Mouse (Mus musculus): Measurements from ENCODE around the gene Fndc3c1. TPM values are rescaled to one million over a fixed set of nuclear protein-coding genes. Genes with fewer than 3 reads are reported as not detected.
"Not testable (repeated sequence)": the region's sequence is repeated elsewhere in the genome, so short reads cannot be mapped to it uniquely, and the experiment has no call there.

The Fndc3c1 gene
- 0.02 TPM in 1 of 2 replicates, not detected in the other for polyA plus RNA-seq (2012; rRNA removed)

DNA sequence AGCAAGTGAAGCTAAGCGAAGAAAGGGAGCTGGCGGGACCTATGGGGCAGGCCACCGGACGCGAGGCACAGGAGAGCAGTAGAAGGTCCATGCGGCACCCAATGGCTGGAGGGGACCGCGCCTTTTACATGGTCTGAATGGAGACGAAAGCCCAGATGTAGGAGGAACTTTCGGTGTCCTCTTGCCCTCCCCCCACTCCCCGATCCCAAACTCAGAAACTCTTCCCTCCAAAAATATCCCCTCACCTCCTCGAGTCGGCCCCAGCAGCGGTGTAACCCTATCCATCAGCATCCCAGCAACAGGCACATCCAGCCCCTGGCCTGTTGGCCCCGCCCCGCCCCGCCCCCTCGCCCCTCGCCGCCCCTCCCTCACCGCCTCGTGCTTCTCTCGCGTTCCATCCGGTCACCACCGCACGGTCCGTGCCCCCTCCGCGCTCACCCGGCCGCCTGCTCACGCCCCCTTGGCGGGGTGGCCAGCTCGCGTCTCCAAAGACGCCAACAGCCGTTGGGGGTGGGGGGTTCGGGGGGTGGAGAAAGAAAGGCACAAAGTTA is at the start of gene Fndc3c1:
Fndc3c1 (minus strand) TSS at position 301 of the 551 bp plus-strand sequence.
- no peak for DNase-seq (ENCODE audit: extremely low spot score in 1 of 2, low spot score in 1 of 2)

DNA sequence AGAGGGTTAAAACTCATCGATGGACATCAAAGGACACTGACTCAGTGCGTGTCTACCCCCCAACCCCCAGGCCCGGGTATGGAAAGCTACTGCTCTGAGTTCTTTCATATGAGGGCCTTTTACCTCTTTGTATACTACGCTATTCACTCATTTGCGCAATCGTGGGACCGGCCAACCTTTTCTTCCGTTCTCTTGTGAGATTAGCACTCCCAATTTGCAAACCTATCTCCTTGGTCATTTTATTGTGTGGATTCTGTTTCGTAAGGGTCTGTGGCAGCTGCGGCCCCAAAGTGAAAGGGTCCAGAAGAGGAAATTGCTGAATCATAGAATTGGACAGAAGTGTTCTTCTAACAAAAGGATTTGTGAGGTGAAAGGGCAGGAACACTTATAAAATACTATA is 1.2 kb upstream of the Fndc3c1 start:
- DNase-seq (ENCODE audit: extremely low spot score in 1 of 2, low spot score in 1 of 2) = no peak

DNA sequence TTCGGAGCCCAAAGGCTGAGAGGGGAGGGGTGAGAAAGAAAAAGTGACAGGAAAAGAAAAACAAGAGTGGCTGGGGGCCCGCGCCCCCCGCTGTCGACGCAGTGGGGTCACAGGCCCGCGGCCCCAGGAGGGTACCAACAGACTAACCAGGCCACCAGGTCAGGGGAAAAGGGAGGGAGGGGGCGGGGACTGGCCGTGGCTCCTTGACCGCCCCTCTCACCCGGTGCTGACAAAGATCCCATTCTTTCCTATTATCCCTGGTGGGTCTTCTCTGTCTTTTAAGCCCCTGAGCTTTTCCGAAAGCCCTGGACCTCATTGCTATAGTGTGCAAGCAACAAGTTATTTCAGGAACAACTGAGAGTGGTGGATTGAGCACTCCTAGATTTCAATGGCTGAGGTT is 470 bp upstream of the Fndc3c1 start:
- DNase-seq (ENCODE audit: extremely low spot score in 1 of 2, low spot score in 1 of 2) = no peak

DNA sequence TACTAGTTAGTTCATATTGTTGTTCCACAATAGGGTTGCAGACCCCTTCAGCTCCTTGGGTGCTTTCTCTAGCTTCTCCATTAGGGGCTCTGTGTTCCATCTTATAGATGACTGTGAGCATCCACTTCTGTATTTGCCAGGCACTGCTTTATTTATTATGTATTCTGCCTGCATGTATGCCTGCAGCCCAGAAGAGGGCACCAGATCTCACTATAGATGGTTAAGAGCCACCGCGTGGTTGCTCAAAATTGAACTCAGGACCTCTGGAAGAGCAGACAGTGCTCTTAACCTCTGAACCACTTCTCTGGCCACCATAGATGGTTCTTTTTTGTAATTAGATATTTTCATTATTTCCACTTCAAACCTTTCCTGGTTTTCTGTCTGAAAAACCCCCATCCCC is 5.3 kb downstream of the Fndc3c1 start:
- DNase-seq (ENCODE audit: extremely low spot score in 1 of 2, low spot score in 1 of 2) = not testable (repeated sequence)

DNA sequence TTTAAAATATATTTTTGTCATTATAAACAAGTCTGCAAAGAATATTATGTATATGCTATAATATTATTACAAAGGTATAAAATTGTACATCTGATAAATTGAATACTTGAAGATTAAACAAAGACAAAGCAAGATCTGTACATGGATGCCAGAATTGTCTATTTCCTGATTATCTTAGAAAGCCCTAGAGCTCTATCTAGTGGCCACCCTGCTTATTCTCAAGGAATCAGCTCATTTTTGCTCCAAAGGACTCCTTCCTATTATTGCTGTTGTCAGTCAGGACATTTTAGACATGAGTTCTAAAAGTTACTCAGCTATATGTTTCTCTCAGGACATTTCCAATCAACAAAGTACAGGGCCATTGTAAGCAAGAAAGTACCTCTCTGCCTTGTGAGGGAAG is 99.9 kb downstream of the Fndc3c1 start:
- peak in 1 of 2 experiments; percentile 18 for DNase-seq (ENCODE audit: extremely low spot score in 1 of 2, low spot score in 1 of 2)

DNA sequence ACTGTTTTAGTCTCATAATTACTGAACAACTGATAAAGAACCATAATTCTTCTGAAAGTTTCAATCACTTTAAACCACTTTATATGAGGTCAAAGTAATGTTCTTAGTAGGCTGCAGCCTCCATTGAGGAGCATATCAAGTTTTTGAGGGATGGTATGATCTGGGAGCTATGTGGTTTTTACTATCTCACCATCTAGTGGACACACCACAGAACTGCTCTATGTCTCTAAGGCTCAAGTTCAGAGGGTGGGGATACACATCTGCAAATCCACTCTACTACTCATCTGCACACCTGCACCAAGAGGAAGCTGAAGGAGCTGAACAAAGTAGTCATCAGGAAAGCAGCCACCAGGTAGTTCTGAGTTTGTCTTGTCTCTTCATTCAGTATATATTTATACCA is 104.6 kb downstream of the Fndc3c1 start:
- DNase-seq (ENCODE audit: extremely low spot score in 1 of 2, low spot score in 1 of 2) = peak in 1 of 2 experiments; percentile 2

Other genes starting within 250 kb of the Fndc3c1 start
- 0.04 and 0.21 TPM in 2 replicates for gene Fnd3c2, start 230.0 kb downstream of the Fndc3c1 start, polyA plus RNA-seq (2012; rRNA removed)
- 0.30 and 0.34 TPM in 2 replicates for gene Gm5127, start 97.8 kb upstream of the Fndc3c1 start, polyA plus RNA-seq (2012; rRNA removed)
- gene Cysltr1, start 118.3 kb upstream of the Fndc3c1 start, polyA plus RNA-seq (2012; rRNA removed) = 0.36 and 0.86 TPM in 2 replicates